12 mouse cellular contexts compared by ENCODE assay signal in the genomic region with DNA sequence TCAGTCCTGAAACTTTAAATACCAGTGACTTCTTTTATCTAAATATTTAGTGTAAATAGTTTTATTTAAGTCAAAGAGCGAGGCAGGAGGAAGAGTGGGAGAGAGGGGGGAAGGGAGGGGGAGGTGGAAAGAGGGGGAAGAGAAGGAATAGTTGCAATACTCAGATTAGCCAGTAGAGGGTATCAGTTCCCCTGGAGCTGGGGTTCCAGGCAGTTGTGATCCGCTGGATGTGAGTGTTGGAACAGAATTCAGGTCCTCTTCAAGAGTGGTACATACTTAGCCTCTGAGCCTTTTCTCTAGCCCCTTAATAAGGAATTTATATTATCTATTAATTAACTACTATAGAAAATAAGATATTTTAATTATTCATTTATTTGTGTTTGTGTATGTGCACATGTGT.
DNase-seq lines count a peak whose midpoint lies in the region; ATAC-seq and TF ChIP-seq lines count a peak whose summit lies in the region.
"Had no signal": no experiment of that assay in that cellular context is flagged by ENCODE, and none has a peak within 500 bp of the region (broad histone marks: within the 10 kb centered on the region; RNA-seq: fewer than 3 reads in every experiment).

No protein-coding gene starts in this region.

- no peak overlapping the region for H3K27ac ChIP-seq in kidney, postnatal 0 days
- H3K27ac ChIP-seq in CH12.LX (ENCODE audit: insufficient read depth, low read depth): no peak overlapping the region
- H3K27ac ChIP-seq in heart, embryonic 12.5 days (ENCODE audit: poor library complexity, severe bottlenecking): no peak overlapping the region
- H3K27ac ChIP-seq: heart, embryonic 15.5 days had no signal

- no peaks in the 10 kb centered on the region for H3K27me3 ChIP-seq in kidney, postnatal 0 days (ENCODE audit: insufficient read depth, low read length)
- H3K27me3 ChIP-seq in CH12.LX (replicated peaks): no peaks in the 10 kb centered on the region
- no peaks in the 10 kb centered on the region for H3K27me3 ChIP-seq in heart, embryonic 12.5 days (replicated peaks)
- H3K27me3 ChIP-seq: heart, embryonic 15.5 days had no signal

- TF ChIP-seq CTCF in kidney, postnatal 0 days (IDR thresholded peaks at IDR 0.05; ENCODE audit: low read depth): peak; percentile 57
- TF ChIP-seq CTCF in CH12.LX (conservative IDR thresholded peaks at IDR 0.05 in 1 of 2, IDR thresholded peaks at IDR 0.05 in 1 of 2; ENCODE audit: low read depth in 2 of 2, low read length in 2 of 2): peak; percentile 37 to 66; a peak in 3 of 4 replicates

- TF ChIP-seq POLR2A in CH12.LX (IDR thresholded peaks at IDR 0.05; ENCODE audit: low read depth, low read length): no peak

- H3K4me1 ChIP-seq in kidney, postnatal 0 days (replicated peaks; ENCODE audit: insufficient read depth, low read length): 0 out of 2 replicates have a peak, but pooled peaks cover 2% of the 10 kb centered on the region
- peaks cover 38 to 74% of the 10 kb centered on the region in 2 experiments for H3K4me1 ChIP-seq in CH12.LX (ENCODE audit: control insufficient read depth in 1 of 2, insufficient read depth in 2 of 2)
- 0 out of 2 replicates have a peak, but pooled peaks cover 12% of the 10 kb centered on the region for H3K4me1 ChIP-seq in heart, embryonic 12.5 days (replicated peaks)

- no peak for TF ChIP-seq EP300 in CH12.LX (IDR thresholded peaks at IDR 0.05; ENCODE audit: low read length)

- no peak overlapping the region for H3K4me3 ChIP-seq in kidney, postnatal 0 days (replicated peaks; ENCODE audit: low read depth, low read length)
- H3K4me3 ChIP-seq in CH12.LX (replicated peaks in 1 of 3; ENCODE audit: low read depth in 2 of 3, low read length in 2 of 3, poor library complexity in 1 of 3): no peak overlapping the region
- no peak overlapping the region for H3K4me3 ChIP-seq in heart, embryonic 12.5 days
- H3K4me3 ChIP-seq: forebrain, embryonic 10.5 days; heart, embryonic 15.5 days had no signal

- 94% methylated on average over 2 of the region's 2 CpGs for WGBS in kidney, postnatal 0 days
- WGBS in heart, embryonic 12.5 days: 74% methylated on average over 2 of the region's 2 CpGs

- TF ChIP-seq RAD21 in CH12.LX (IDR thresholded peaks at IDR 0.05; ENCODE audit: low read depth, low read length): peak; percentile 56

- in situ Hi-C loops in CH12.LX (cut with MboI; ENCODE audit: low pct_ligation_motif_present, low pct_unique_long_range_greater_than_20kb, low sequenced_read_pairs): no loop called here

- no peaks in the 10 kb centered on the region for H3K9me3 ChIP-seq in kidney, postnatal 0 days (replicated peaks; ENCODE audit: low read length)
- no peaks in the 10 kb centered on the region for H3K9me3 ChIP-seq in CH12.LX (replicated peaks; ENCODE audit: low read length)
- H3K9me3 ChIP-seq in heart, embryonic 12.5 days (replicated peaks): no peaks in the 10 kb centered on the region
- H3K9me3 ChIP-seq: forebrain, embryonic 10.5 days; heart, embryonic 15.5 days had no signal

- no peaks in the 10 kb centered on the region for H3K36me3 ChIP-seq in kidney, postnatal 0 days (ENCODE audit: insufficient read depth, low read length)
- H3K36me3 ChIP-seq in CH12.LX (replicated peaks in 1 of 2; ENCODE audit: control insufficient read depth in 1 of 2, insufficient read depth in 1 of 2, low read length in 1 of 2): peaks cover 0 to 21% of the 10 kb centered on the region in 2 experiments
- no peaks in the 10 kb centered on the region for H3K36me3 ChIP-seq in heart, embryonic 12.5 days
- H3K36me3 ChIP-seq: forebrain, embryonic 10.5 days; heart, embryonic 15.5 days had no signal

- H3K4me2 ChIP-seq in kidney, postnatal 0 days (ENCODE audit: low read length): no peak overlapping the region
- no peak overlapping the region for H3K4me2 ChIP-seq in CH12.LX (ENCODE audit: insufficient read depth, low read depth, poor library complexity, severe bottlenecking)
- H3K4me2 ChIP-seq in heart, embryonic 12.5 days: no peak overlapping the region
- H3K4me2 ChIP-seq: heart, embryonic 15.5 days had no signal

- no peak overlapping the region for H3K9ac ChIP-seq in kidney, postnatal 0 days (ENCODE audit: low read depth, low read length)
- H3K9ac ChIP-seq in CH12.LX (ENCODE audit: insufficient read depth, low read depth): no peak overlapping the region
- no peak overlapping the region for H3K9ac ChIP-seq in heart, embryonic 12.5 days
- H3K9ac ChIP-seq: heart, embryonic 15.5 days had no signal

- DNase-seq in kidney, postnatal 0 days (ENCODE audit: low spot score): no peak
- no peak for DNase-seq in kidney, postnatal 4 days
- DNase-seq in 3T3-L1 (ENCODE audit: low read depth, low spot score) (peak; percentile 60), CH12.LX (ENCODE audit: extremely low read depth) (peak; percentile 43)
- peak; percentile 75 for DNase-seq in embryo, embryonic 10.5 days (ENCODE audit: low spot score)
- no peak for DNase-seq in layer of hippocampus, postnatal 14 days (ENCODE audit: low spot score in 2 of 2)
- DNase-seq: midbrain, embryonic 14.5 days; right cerebral cortex, adult 18-20 months; thymus, adult 2 months had no signal

- dilution Hi-C loops in CH12.LX (cut with MboI; ENCODE audit: extremely low pct_ligation_motif_present, extremely low pct_unique_long_range_greater_than_20kb, low sequenced_read_pairs): no loop called here

- no peaks in the 10 kb centered on the region for H3K79me2 ChIP-seq in CH12.LX (replicated peaks; ENCODE audit: control insufficient read depth, extremely low read depth, insufficient read depth, poor library complexity, severe bottlenecking)

- no peak for ATAC-seq in kidney, postnatal 0 days (replicated peaks; ENCODE audit: low FRiP score, low read depth)
- ATAC-seq in heart, embryonic 12.5 days (ENCODE audit: insufficient number of reproducible peaks, low FRiP score): no peak

TF ChIP-seq in CH12.LX, 34 proteins besides CTCF, POLR2A, EP300 and RAD21:
- TF ChIP-seq SIN3A (IDR thresholded peaks at IDR 0.05; ENCODE audit: low read length) (no peak), GABPA (IDR thresholded peaks at IDR 0.05; ENCODE audit: insufficient replicate concordance, low read depth, low read length) (no peak), E2F4 (IDR thresholded peaks at IDR 0.05; ENCODE audit: insufficient replicate concordance, low read depth, low read length) (no peak), ETS1 (conservative IDR thresholded peaks at IDR 0.05; ENCODE audit: low read depth, low read length) (no peak), USF2 (conservative IDR thresholded peaks at IDR 0.05; ENCODE audit: low read depth, low read length) (no peak), JUND (conservative IDR thresholded peaks at IDR 0.05; ENCODE audit: low read depth, low read length) (no peak), ELF1 (IDR thresholded peaks at IDR 0.05; ENCODE audit: low read depth, low read length) (no peak), SMC3 (IDR thresholded peaks at IDR 0.05; ENCODE audit: low read depth, low read length) (peak; percentile 66)

Comparison
In these comparisons a context has a peak if more than half of its experiments do, and no peak if none do; other contexts are left out.
1. DNase-seq: peak in 3T3-L1 (single experiment), CH12.LX (single experiment) and embryo, embryonic 10.5 days (single experiment); none in kidney, postnatal 0 days (single experiment), kidney, postnatal 4 days (0 of 2) and layer of hippocampus, postnatal 14 days (0 of 2).